Mouse (Mus musculus) MEL (cell line): ENCODE data around the gene Arfgap2. TPM values are rescaled to one million over a fixed set of nuclear protein-coding genes. Genes with fewer than 3 reads are reported as not detected.
A peak's percentile ranks its signal among the peaks of the same experiment; 100 is the strongest.

Source experiments
- DNase-seq: peaks from one replicate; pipeline ENCODE4 v3.0.0; 2011; ENCODE audit warnings: low read depth, low spot score
- H3K27ac ChIP-seq: 2 replicates; pipeline ENCODE4 v1.5.1; 2012; ENCODE audit warnings: low read depth, mild to moderate bottlenecking, control low read depth, low read length, moderate library complexity; ENCODE audit not compliant: control insufficient read depth
- H3K27me3 ChIP-seq, 2 experiments: fragments of 150-350 bp in 1 of 2; sonication (generic) in 1 of 2; 2 replicates each; pipeline ENCODE4 v1.6.1; 2012; ENCODE audit warnings: low read length in 2 of 2, mild to moderate bottlenecking in 2 of 2, improper control_type of control experiment in 1 of 2, moderate library complexity in 1 of 2; ENCODE audit not compliant: insufficient read depth in 2 of 2, control insufficient read depth in 1 of 2
- H3K36me3 ChIP-seq, 2 experiments: 2 replicates each; pipeline ENCODE4 v1.6.1; 2012 to 2014; ENCODE audit warnings: low read length in 2 of 2, improper control_type of control experiment in 1 of 2, inconsistent platforms in 1 of 2, mild to moderate bottlenecking in 1 of 2; ENCODE audit not compliant: insufficient read depth in 2 of 2, control insufficient read depth in 1 of 2
- H3K4me1 ChIP-seq, 2 experiments: fragments of 150-350 bp in 1 of 2; sonication (generic) in 1 of 2; 2 replicates each; pipeline ENCODE4 v1.6.1; 2012; ENCODE audit warnings: low read length in 2 of 2, improper control_type of control experiment in 1 of 2, mild to moderate bottlenecking in 1 of 2; ENCODE audit not compliant: insufficient read depth in 2 of 2, control insufficient read depth in 1 of 2
- H3K4me3 ChIP-seq, 2 experiments: fragments of 150-350 bp in 1 of 2; sonication (generic) in 1 of 2; 2 replicates each; pipeline ENCODE4 v1.5.1; 2012; ENCODE audit warnings: low read depth in 2 of 2, low read length in 2 of 2, mild to moderate bottlenecking in 2 of 2, moderate library complexity in 2 of 2, control low read depth in 1 of 2, improper control_type of control experiment in 1 of 2; ENCODE audit not compliant: control insufficient read depth in 1 of 2, insufficient read depth in 1 of 2
- H3K79me2 ChIP-seq: 2 replicates; pipeline ENCODE4 v1.6.1; 2012; ENCODE audit warnings: mild to moderate bottlenecking, low read length, moderate library complexity; ENCODE audit not compliant: control insufficient read depth, poor library complexity, insufficient read depth
- H3K9ac ChIP-seq: 2 replicates; pipeline ENCODE4 v1.6.1; 2012; ENCODE audit warnings: low read depth, mild to moderate bottlenecking, control low read depth, low read length, moderate library complexity; ENCODE audit not compliant: control insufficient read depth, poor library complexity, severe bottlenecking
- H3K9me3 ChIP-seq: fragments of 150-350 bp; sonication (generic); replicated peaks from 2 replicates; pipeline ENCODE4 v1.6.1; 2012; ENCODE audit warnings: mild to moderate bottlenecking, low read length, improper control_type of control experiment, moderate library complexity; ENCODE audit not compliant: insufficient read depth
- BHLHE40 ChIP-seq: IDR thresholded peaks from 2 replicates; pipeline ENCODE4 v1.6.1; 2012; ENCODE audit warnings: low read depth, mild to moderate bottlenecking, inconsistent platforms, low read length, improper control_type of control experiment, borderline replicate concordance
- CHD1 ChIP-seq: IDR thresholded peaks from 2 replicates; pipeline ENCODE4 v1.6.1; 2012; ENCODE audit warnings: low read depth, mild to moderate bottlenecking, inconsistent platforms, low read length, improper control_type of control experiment
- CHD2 ChIP-seq: IDR thresholded peaks from 2 replicates; pipeline ENCODE4 v1.6.1; 2011; ENCODE audit warnings: low read length, improper control_type of control experiment
- CTCF ChIP-seq, 3 experiments: IDR thresholded peaks in 2 of 3; conservative IDR thresholded peaks in 1 of 3; 2 replicates each; pipeline ENCODE4 v1.5.1; 2011 to 2012; ENCODE audit warnings: low read length in 3 of 3, low read depth in 2 of 3, mild to moderate bottlenecking in 2 of 3, improper control_type of control experiment in 1 of 3, inconsistent platforms in 1 of 3, mixed read lengths in 1 of 3, moderate library complexity in 1 of 3; ENCODE audit not compliant: control insufficient read depth in 1 of 3, insufficient read depth in 1 of 3, poor library complexity in 1 of 3, severe bottlenecking in 1 of 3
- ELF1 ChIP-seq: IDR thresholded peaks from 2 replicates; pipeline ENCODE4 v1.6.1; 2014; ENCODE audit warnings: low read depth, mild to moderate bottlenecking, inconsistent platforms, low read length, improper control_type of control experiment, moderate library complexity
- ETS1 ChIP-seq: IDR thresholded peaks from 2 replicates; pipeline ENCODE4 v1.6.1; 2012; ENCODE audit warnings: low read depth, mild to moderate bottlenecking, inconsistent platforms, low read length, improper control_type of control experiment, moderate library complexity
- GABPA ChIP-seq: IDR thresholded peaks from 2 replicates; pipeline ENCODE4 v1.6.1; 2012; ENCODE audit warnings: low read depth, mild to moderate bottlenecking, inconsistent platforms, low read length, improper control_type of control experiment, moderate library complexity
- GATA1 ChIP-seq: IDR thresholded peaks from 2 replicates; pipeline ENCODE4 v1.6.1; 2011; ENCODE audit warnings: low read depth, low read length, improper control_type of control experiment
- JUND ChIP-seq: IDR thresholded peaks from 2 replicates; pipeline ENCODE4 v1.6.1; 2011; ENCODE audit warnings: low read depth, mild to moderate bottlenecking, improper control_type of control experiment, low read length
- KAT2A ChIP-seq: conservative IDR thresholded peaks from 2 replicates; pipeline ENCODE4 v1.6.1; 2012; ENCODE audit warnings: low read depth, low read length, improper control_type of control experiment, inconsistent platforms
- MAFK ChIP-seq: IDR thresholded peaks from 2 replicates; pipeline ENCODE4 v1.6.1; 2011; ENCODE audit warnings: low read depth, mild to moderate bottlenecking, low read length, improper control_type of control experiment, borderline replicate concordance
- MAX ChIP-seq: IDR thresholded peaks from 2 replicates; pipeline ENCODE4 v1.6.1; 2011; ENCODE audit warnings: low read length, improper control_type of control experiment
- MAZ ChIP-seq: IDR thresholded peaks from 2 replicates; pipeline ENCODE4 v1.6.1; 2012; ENCODE audit warnings: low read depth, mild to moderate bottlenecking, inconsistent platforms, low read length, improper control_type of control experiment
- MEF2A ChIP-seq: IDR thresholded peaks from 2 replicates; pipeline ENCODE4 v1.6.1; 2014; ENCODE audit warnings: low read depth, mild to moderate bottlenecking, inconsistent platforms, low read length, improper control_type of control experiment; ENCODE audit not compliant: poor library complexity, insufficient replicate concordance, severe bottlenecking; ENCODE audit errors: extremely low read depth
- MXI1 ChIP-seq: IDR thresholded peaks from 2 replicates; pipeline ENCODE4 v1.6.1; 2011; ENCODE audit warnings: mild to moderate bottlenecking, low read depth, low read length, improper control_type of control experiment
- NELFE ChIP-seq: IDR thresholded peaks from 2 replicates; pipeline ENCODE4 v1.6.1; 2011; ENCODE audit warnings: low read depth, low read length, improper control_type of control experiment
- NRF1 ChIP-seq: IDR thresholded peaks from 2 replicates; pipeline ENCODE4 v1.6.1; 2014; ENCODE audit warnings: low read depth, mild to moderate bottlenecking, inconsistent platforms, low read length, improper control_type of control experiment, moderate library complexity; ENCODE audit not compliant: poor library complexity, insufficient read depth, severe bottlenecking
- POLR2A ChIP-seq, 2 experiments: IDR thresholded peaks; 2 replicates each; pipeline ENCODE4 v1.6.1; 2011 to 2012; ENCODE audit warnings: low read length in 2 of 2, mild to moderate bottlenecking in 2 of 2, control low read depth in 1 of 2, improper control_type of control experiment in 1 of 2, low read depth in 1 of 2, moderate library complexity in 1 of 2; ENCODE audit not compliant: control insufficient read depth in 1 of 2, insufficient read depth in 1 of 2, poor library complexity in 1 of 2
- POLR2AphosphoS5 ChIP-seq: IDR thresholded peaks from 2 replicates; pipeline ENCODE4 v1.6.1; 2012; ENCODE audit warnings: low read depth, borderline replicate concordance, mild to moderate bottlenecking, inconsistent platforms, low read length, moderate library complexity, mixed read lengths
- RAD21 ChIP-seq: IDR thresholded peaks from 2 replicates; pipeline ENCODE4 v1.6.1; 2011; ENCODE audit warnings: mild to moderate bottlenecking, low read depth, low read length, improper control_type of control experiment
- RCOR1 ChIP-seq: IDR thresholded peaks from 2 replicates; pipeline ENCODE4 v1.6.1; 2012; ENCODE audit warnings: low read depth, mild to moderate bottlenecking, inconsistent platforms, low read length, improper control_type of control experiment
- SMC3 ChIP-seq: IDR thresholded peaks from 2 replicates; pipeline ENCODE4 v1.6.1; 2011; ENCODE audit warnings: low read depth, low read length, improper control_type of control experiment
- TBP ChIP-seq: IDR thresholded peaks from 2 replicates; pipeline ENCODE4 v1.8.0; 2011; ENCODE audit warnings: low read depth, low read length, improper control_type of control experiment
- TCF12 ChIP-seq: IDR thresholded peaks from 2 replicates; pipeline ENCODE4 v1.6.1; 2014; ENCODE audit warnings: low read depth, mild to moderate bottlenecking, inconsistent platforms, low read length, improper control_type of control experiment, moderate library complexity
- UBTF ChIP-seq: IDR thresholded peaks from 2 replicates; pipeline ENCODE4 v1.6.1; 2012; ENCODE audit warnings: low read depth, mild to moderate bottlenecking, inconsistent platforms, low read length, improper control_type of control experiment, moderate library complexity, borderline replicate concordance; ENCODE audit not compliant: insufficient read depth
- USF1 ChIP-seq: IDR thresholded peaks from 2 replicates; pipeline ENCODE4 v1.6.1; 2014; ENCODE audit warnings: low read depth, mild to moderate bottlenecking, inconsistent platforms, low read length, improper control_type of control experiment, moderate library complexity
- ZKSCAN1 ChIP-seq: IDR thresholded peaks from 2 replicates; pipeline ENCODE4 v1.6.1; 2012; ENCODE audit warnings: low read depth, mild to moderate bottlenecking, inconsistent platforms, low read length, improper control_type of control experiment, moderate library complexity
- ZMIZ1 ChIP-seq: IDR thresholded peaks from 2 replicates; pipeline ENCODE4 v1.6.1; 2012; ENCODE audit warnings: low read depth, mild to moderate bottlenecking, inconsistent platforms, low read length, improper control_type of control experiment, moderate library complexity
- ZNF384 ChIP-seq: IDR thresholded peaks from 2 replicates; pipeline ENCODE4 v1.6.1; 2012; ENCODE audit warnings: low read depth, mild to moderate bottlenecking, inconsistent platforms, low read length, improper control_type of control experiment
- polyA plus RNA-seq, 2 experiments: library from polyadenylated mRNA; stranded (reverse) in 1 of 2; unstranded in 1 of 2; fragments of >175 nt in 1 of 2; fragments of >200 nt in 1 of 2; gene quantifications; 2 replicates each; pipeline versions ENCODE4 v1.2.1 to v1.2.4; 2012; ENCODE audit warnings: low replicate concordance in 2 of 2, low read depth in 1 of 2; ENCODE audit not compliant: insufficient read length in 2 of 2, insufficient read depth in 1 of 2, missing spikeins in 1 of 2
- total RNA-seq: library from RNA; depleted of rRNA; stranded (reverse); fragments of 300-350 nt; gene quantifications from 2 replicates; pipeline ENCODE4 v1.2.3, GENCODE M21; 2012

Arfgap2 gene
- total and polyA plus RNA-seq, 3 experiments, result 73.1 to 80.2 TPM; not detected in 1

GRCm38 (mm10) chr2:91243416-91243815 is 21.4 kb upstream of the Arfgap2 start:
- TF ChIP-seq BHLHE40, result no peak
- TF ChIP-seq TCF12, result peak; percentile 22; the same call in 1 of the 2 replicates
- TF ChIP-seq NELFE, result no peak
- peak; percentile 28; the same call in 1 of the 2 replicates for TF ChIP-seq ETS1
- Histone ChIP-seq H3K9ac (no peak overlapping the region), H3K27me3 (no peaks in the 10 kb centered on the region), H3K79me2 (no peaks in the 10 kb centered on the region), H3K4me3 (no peak overlapping the region), H3K27ac (no peak overlapping the region), H3K4me1 (peaks cover 13% of the 10 kb centered on the region in 2 experiments), H3K9me3 (no peaks in the 10 kb centered on the region), H3K36me3 (peaks cover 0 to 16% of the 10 kb centered on the region in 2 experiments; a peak in 2 of 4 replicates)
- DNase-seq, result peak; percentile 63

DNA sequence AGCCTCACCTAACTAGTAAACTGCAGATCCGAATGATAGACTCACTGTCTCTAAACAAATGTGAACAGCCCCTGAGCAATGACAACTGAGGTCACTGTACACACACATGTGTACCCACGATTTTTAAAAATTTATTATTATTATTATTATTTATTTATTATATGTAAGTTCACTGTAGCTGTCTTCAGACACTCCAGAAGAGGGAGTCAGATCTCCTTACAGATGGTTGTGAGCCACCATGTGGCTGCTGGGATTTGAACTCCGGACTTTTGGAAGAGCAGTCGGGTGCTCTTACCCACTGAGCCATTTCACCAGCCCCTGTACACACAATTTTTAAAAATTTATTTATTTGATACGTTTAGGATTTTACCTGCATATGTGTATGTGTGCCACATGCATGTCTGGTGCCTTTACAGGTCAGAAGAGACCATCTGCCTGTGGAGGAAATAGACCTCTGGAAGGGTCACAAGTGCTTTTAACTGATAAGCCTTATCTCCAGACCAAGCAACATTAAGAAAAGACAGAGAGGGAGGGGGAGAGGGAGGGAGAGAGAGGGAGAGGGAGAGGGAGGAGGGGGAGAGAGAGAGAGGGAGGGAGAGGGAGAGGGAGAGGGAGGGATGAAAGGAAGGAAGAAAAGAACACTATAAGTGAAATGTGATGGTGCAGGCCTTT is 20.1 kb upstream of the Arfgap2 start:
- Histone ChIP-seq H3K36me3 (peaks cover 0 to 16% of the 10 kb centered on the region in 2 experiments; a peak in 2 of 4 replicates), H3K9me3 (no peaks in the 10 kb centered on the region), H3K4me1 (peaks cover 13% of the 10 kb centered on the region in 2 experiments), H3K9ac (no peak overlapping the region), H3K27me3 (no peaks in the 10 kb centered on the region), H3K4me3 (no peak overlapping the region), H3K79me2 (no peaks in the 10 kb centered on the region), H3K27ac (no peak overlapping the region)
- DNase-seq, result peak; percentile 71
- TF ChIP-seq CHD2 (no peak), SMC3 (no peak), ELF1 (peak; percentile 33; the same call in 1 of the 2 replicates), TCF12 (peak; percentile 98), GATA1 (peak; percentile 85; the same call in 1 of the 2 replicates), ZKSCAN1 (no peak), JUND (no peak), CHD1 (no peak), TBP (no peak; the same call in 1 of the 2 replicates), CTCF (IDR thresholded peaks at IDR 0.05 in 2 of 3, conservative IDR thresholded peaks at IDR 0.05 in 1 of 3; ENCODE audit: control insufficient read depth in 1 of 3, insufficient read depth in 1 of 3, low read depth in 2 of 3, low read length in 3 of 3, poor library complexity in 1 of 3, severe bottlenecking in 1 of 3) (no peak), MEF2A (peak; percentile 36; the same call in 1 of the 2 replicates), BHLHE40 (peak; percentile 35; the same call in 1 of the 2 replicates), POLR2AphosphoS5 (no peak), RCOR1 (peak; percentile 62), POLR2A (IDR thresholded peaks at IDR 0.05; ENCODE audit: control insufficient read depth in 1 of 2, insufficient read depth in 1 of 2, low read depth in 1 of 2, low read length in 2 of 2, poor library complexity in 1 of 2) (no peak), MAFK (no peak), ZNF384 (0 out of 2 replicates have a peak, but pooled peaks have one; percentile 26), USF1 (no peak), ZMIZ1 (no peak), MXI1 (no peak; the same call in 1 of the 2 replicates), KAT2A (no peak), UBTF (no peak), RAD21 (no peak), MAZ (peak; percentile 99), MAX (no peak), GABPA (no peak), ETS1 (peak; percentile 77; the same call in 1 of the 2 replicates), NRF1 (no peak), NELFE (no peak)
